Mouse (Mus musculus): ENCODE results near the gene Macrod1. TPM values are rescaled to one million over a fixed set of nuclear protein-coding genes. Genes with fewer than 3 reads are reported as not detected.

The Macrod1 gene
- polyA plus RNA-seq, 1 experiment from 2014 or later: 10.7 TPM

- no peak for ATAC-seq (ENCODE audit: low FRiP score, low TSS enrichment)
- no peaks in the 10 kb centered on the region for H3K9me3 ChIP-seq (ENCODE audit: control insufficient read depth, low read length)
- no peaks in the 10 kb centered on the region for H3K36me3 ChIP-seq (ENCODE audit: control insufficient read depth, insufficient read depth, low read length)
- 26% methylated on average over 9 of the region's 9 CpGs for WGBS
- no peak overlapping the region for H3K9ac ChIP-seq (ENCODE audit: low read depth, low read length)
- H3K4me2 ChIP-seq (replicated peaks; ENCODE audit: low read depth, low read length): no peak overlapping the region
- peaks cover 15% of the 10 kb centered on the region; the same call in 1 of the 2 replicates for H3K4me1 ChIP-seq (ENCODE audit: control insufficient read depth, insufficient read depth, low read length)
- H3K4me3 ChIP-seq (ENCODE audit: low read length): no peak overlapping the region
- H3K27me3 ChIP-seq (ENCODE audit: control insufficient read depth, insufficient read depth, low read length): peaks cover 18% of the 10 kb centered on the region; the same call in 1 of the 2 replicates
- H3K27ac ChIP-seq (ENCODE audit: low read depth, low read length): no peak overlapping the region
These were observed 31.9 kb downstream of the Macrod1 start for GRCm38 (mm10) chr19:7088558-7088957.

DNA sequence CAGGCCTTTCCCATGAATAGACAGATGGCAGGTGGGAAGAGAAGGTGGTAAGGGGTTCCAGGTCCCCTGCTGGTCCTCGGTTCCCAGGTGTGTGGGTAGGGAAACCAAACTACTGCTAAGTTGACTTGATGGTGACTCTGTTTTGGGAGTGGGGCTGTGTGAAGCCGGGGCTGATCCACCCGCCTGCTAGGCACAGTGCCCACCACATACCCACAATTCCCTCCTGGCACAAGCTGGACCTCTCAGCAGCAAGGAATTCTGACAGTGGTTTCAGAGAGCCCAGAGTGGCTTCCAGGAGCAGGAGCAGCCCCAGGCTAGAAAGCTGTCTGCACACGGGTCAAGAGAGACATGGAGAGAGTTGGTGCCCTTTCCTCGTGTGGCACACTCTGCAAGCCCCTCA lies 32.4 kb downstream of the Macrod1 start:
- WGBS: 77% methylated on average over 5 of the region's 5 CpGs
- Histone ChIP-seq H3K4me1 (ENCODE audit: control insufficient read depth, insufficient read depth, low read length) (peaks cover 15% of the 10 kb centered on the region; the same call in 1 of the 2 replicates), H3K27ac (ENCODE audit: low read depth, low read length) (no peak overlapping the region), H3K27me3 (ENCODE audit: control insufficient read depth, insufficient read depth, low read length) (peaks cover 18% of the 10 kb centered on the region; the same call in 1 of the 2 replicates), H3K9me3 (ENCODE audit: control insufficient read depth, low read length) (no peaks in the 10 kb centered on the region), H3K4me3 (ENCODE audit: low read length) (no peak overlapping the region), H3K9ac (ENCODE audit: low read depth, low read length) (no peak overlapping the region), H3K36me3 (ENCODE audit: control insufficient read depth, insufficient read depth, low read length) (no peaks in the 10 kb centered on the region), H3K4me2 (replicated peaks; ENCODE audit: low read depth, low read length) (no peak overlapping the region)
- ATAC-seq (ENCODE audit: low FRiP score, low TSS enrichment): no peak

DNA sequence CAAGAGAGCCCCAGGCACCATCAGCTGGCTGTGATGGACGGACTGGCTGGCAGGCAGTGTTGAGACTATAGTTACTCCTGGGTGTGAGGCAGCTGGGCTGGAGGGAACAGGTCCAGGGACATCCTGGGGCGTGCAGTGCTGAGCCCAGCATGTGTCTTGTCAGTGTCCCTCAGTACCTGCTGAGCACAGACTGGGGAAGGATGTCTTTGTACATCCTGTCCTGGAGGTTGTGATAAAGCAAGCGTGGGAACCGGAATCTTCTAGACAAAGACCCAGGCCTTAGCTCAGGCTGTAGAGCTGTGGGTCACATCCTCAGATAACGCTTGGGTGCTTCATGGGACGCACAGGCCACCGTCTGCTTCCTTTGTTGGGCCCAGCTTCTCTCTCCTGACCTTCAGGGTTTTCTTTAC lies 33.2 kb downstream of the Macrod1 start:
- H3K27me3 ChIP-seq (ENCODE audit: control insufficient read depth, insufficient read depth, low read length): peaks cover 18% of the 10 kb centered on the region; the same call in 1 of the 2 replicates
- peaks cover 15% of the 10 kb centered on the region; the same call in 1 of the 2 replicates for H3K4me1 ChIP-seq (ENCODE audit: control insufficient read depth, insufficient read depth, low read length)
- WGBS: 60% methylated on average over 7 of the region's 7 CpGs
- no peak overlapping the region for H3K9ac ChIP-seq (ENCODE audit: low read depth, low read length)
- no peak overlapping the region for H3K27ac ChIP-seq (ENCODE audit: low read depth, low read length)
- ATAC-seq (ENCODE audit: low FRiP score, low TSS enrichment): no peak
- H3K9me3 ChIP-seq (ENCODE audit: control insufficient read depth, low read length): no peaks in the 10 kb centered on the region
- H3K4me3 ChIP-seq (ENCODE audit: low read length): no peak overlapping the region
- no peaks in the 10 kb centered on the region for H3K36me3 ChIP-seq (ENCODE audit: control insufficient read depth, insufficient read depth, low read length)
- H3K4me2 ChIP-seq (replicated peaks; ENCODE audit: low read depth, low read length): no peak overlapping the region

DNA sequence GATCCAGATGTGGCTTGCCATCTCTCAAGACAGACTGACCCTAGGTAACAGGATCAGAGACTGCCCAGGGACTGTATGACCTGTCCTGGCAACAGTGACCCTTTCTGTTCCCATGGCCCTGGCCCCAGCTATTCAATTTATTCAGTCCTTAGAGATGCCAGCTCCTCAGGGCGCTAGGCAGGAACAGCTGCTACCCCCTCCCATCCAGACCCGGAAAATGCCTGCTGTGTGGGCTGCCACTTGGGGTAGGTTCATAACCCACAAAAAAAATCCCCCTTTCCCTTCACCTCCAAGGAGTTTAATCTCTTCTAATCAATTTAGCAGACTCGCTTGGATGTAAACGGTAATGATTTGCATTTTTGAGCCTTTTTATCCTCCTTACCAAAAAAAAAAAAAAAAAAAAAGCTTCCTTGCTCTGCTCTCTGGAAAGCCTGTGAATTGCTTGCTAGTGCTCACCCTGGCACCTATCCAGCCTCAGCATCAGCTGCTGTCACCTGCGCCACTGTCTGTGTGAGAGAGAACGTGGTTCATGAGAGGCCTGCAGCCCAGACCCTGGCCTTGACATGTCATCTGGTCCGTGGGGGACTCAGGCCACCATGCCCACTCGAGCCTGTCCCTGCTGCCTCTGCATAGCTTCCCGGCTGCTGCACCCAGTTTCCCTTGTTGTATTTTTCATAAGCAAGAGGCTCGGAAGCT lies 33.9 kb downstream of the Macrod1 start:
- no peaks in the 10 kb centered on the region for H3K36me3 ChIP-seq (ENCODE audit: control insufficient read depth, insufficient read depth, low read length)
- peaks cover 17% of the 10 kb centered on the region; the same call in 1 of the 2 replicates for H3K27me3 ChIP-seq (ENCODE audit: control insufficient read depth, insufficient read depth, low read length)
- no peaks in the 10 kb centered on the region for H3K9me3 ChIP-seq (ENCODE audit: control insufficient read depth, low read length)
- no peak overlapping the region for H3K9ac ChIP-seq (ENCODE audit: low read depth, low read length)
- H3K4me2 ChIP-seq (replicated peaks; ENCODE audit: low read depth, low read length): no peak overlapping the region
- no peak overlapping the region for H3K4me3 ChIP-seq (ENCODE audit: low read length)
- H3K27ac ChIP-seq (ENCODE audit: low read depth, low read length): no peak overlapping the region
- peaks cover 15% of the 10 kb centered on the region; the same call in 1 of the 2 replicates for H3K4me1 ChIP-seq (ENCODE audit: control insufficient read depth, insufficient read depth, low read length)
- WGBS: 47% methylated on average over 10 of the region's 10 CpGs
- ATAC-seq (ENCODE audit: low FRiP score, low TSS enrichment): no peak

DNA sequence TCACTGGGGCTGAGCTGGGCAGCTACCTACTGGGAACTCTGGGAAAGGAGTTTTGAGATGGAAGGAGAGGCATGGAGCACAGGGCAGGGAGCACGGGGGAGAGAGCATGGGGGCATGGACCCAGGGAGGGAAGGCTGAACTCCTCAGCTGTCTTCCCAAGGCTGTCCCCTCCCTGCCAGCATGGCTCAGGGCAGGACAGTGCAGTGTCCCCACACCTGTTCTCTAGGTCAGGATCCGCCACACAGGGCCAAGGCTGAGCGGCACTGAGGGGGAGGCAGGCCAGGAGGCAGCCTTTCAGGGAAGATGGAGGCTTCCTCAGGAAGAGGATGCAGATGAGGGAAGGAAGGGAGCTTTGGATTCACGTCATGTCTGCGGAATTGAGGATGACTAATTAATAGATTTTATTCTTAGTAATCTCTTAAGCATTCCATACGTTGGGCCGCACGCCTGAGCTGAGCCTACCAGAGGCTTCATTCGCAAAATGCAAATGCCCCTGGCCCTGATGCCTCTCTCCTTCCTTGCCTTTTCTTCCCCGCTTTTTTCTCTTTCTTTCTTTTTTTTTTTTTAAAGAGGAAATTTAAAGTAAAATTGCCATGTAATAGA lies 34.9 kb downstream of the Macrod1 start:
- ATAC-seq (ENCODE audit: low FRiP score, low TSS enrichment): no peak
- H3K27ac ChIP-seq (ENCODE audit: low read depth, low read length): no peak overlapping the region
- no peak overlapping the region for H3K9ac ChIP-seq (ENCODE audit: low read depth, low read length)
- H3K36me3 ChIP-seq (ENCODE audit: control insufficient read depth, insufficient read depth, low read length): no peaks in the 10 kb centered on the region
- H3K9me3 ChIP-seq (ENCODE audit: control insufficient read depth, low read length): no peaks in the 10 kb centered on the region
- WGBS: 68% methylated on average over 10 of the region's 10 CpGs
- no peak overlapping the region for H3K4me3 ChIP-seq (ENCODE audit: low read length)
- peaks cover 10% of the 10 kb centered on the region; the same call in 1 of the 2 replicates for H3K27me3 ChIP-seq (ENCODE audit: control insufficient read depth, insufficient read depth, low read length)
- peaks cover 15% of the 10 kb centered on the region; the same call in 1 of the 2 replicates for H3K4me1 ChIP-seq (ENCODE audit: control insufficient read depth, insufficient read depth, low read length)
- no peak overlapping the region for H3K4me2 ChIP-seq (replicated peaks; ENCODE audit: low read depth, low read length)

GRCm38 (mm10) chr19:7092756-7093155 lies 36.1 kb downstream of the Macrod1 start:
- peaks cover 16% of the 10 kb centered on the region for H3K27me3 ChIP-seq (ENCODE audit: control insufficient read depth, insufficient read depth, low read length)
- H3K36me3 ChIP-seq (ENCODE audit: control insufficient read depth, insufficient read depth, low read length): no peaks in the 10 kb centered on the region
- no peak overlapping the region for H3K4me2 ChIP-seq (replicated peaks; ENCODE audit: low read depth, low read length)
- H3K4me3 ChIP-seq (ENCODE audit: low read length): no peak overlapping the region
- H3K9ac ChIP-seq (ENCODE audit: low read depth, low read length): no peak overlapping the region
- H3K9me3 ChIP-seq (ENCODE audit: control insufficient read depth, low read length): no peaks in the 10 kb centered on the region
- H3K27ac ChIP-seq (ENCODE audit: low read depth, low read length): no peak overlapping the region
- 77% methylated on average over 5 of the region's 5 CpGs for WGBS
- H3K4me1 ChIP-seq (ENCODE audit: control insufficient read depth, insufficient read depth, low read length): peaks cover 15% of the 10 kb centered on the region; the same call in 1 of the 2 replicates
- ATAC-seq (ENCODE audit: low FRiP score, low TSS enrichment): no peak

GRCm38 (mm10) chr19:7099620-7100155 lies 43.1 kb downstream of the Macrod1 start:
- no peak for ATAC-seq (ENCODE audit: low FRiP score, low TSS enrichment)

GRCm38 (mm10) chr19:7102039-7102438 lies 45.4 kb downstream of the Macrod1 start:
- no peak overlapping the region for H3K27ac ChIP-seq (ENCODE audit: low read depth, low read length)
- no peak overlapping the region for H3K4me2 ChIP-seq (replicated peaks; ENCODE audit: low read depth, low read length)
- no peaks in the 10 kb centered on the region for H3K9me3 ChIP-seq (ENCODE audit: control insufficient read depth, low read length)
- peaks cover 40% of the 10 kb centered on the region for H3K4me1 ChIP-seq (ENCODE audit: control insufficient read depth, insufficient read depth, low read length)
- peaks cover 9% of the 10 kb centered on the region; the same call in 1 of the 2 replicates for H3K27me3 ChIP-seq (ENCODE audit: control insufficient read depth, insufficient read depth, low read length)
- no peak overlapping the region for H3K9ac ChIP-seq (ENCODE audit: low read depth, low read length)
- H3K36me3 ChIP-seq (ENCODE audit: control insufficient read depth, insufficient read depth, low read length): no peaks in the 10 kb centered on the region
- no peak overlapping the region for H3K4me3 ChIP-seq (ENCODE audit: low read length)
- no peak for ATAC-seq (ENCODE audit: low FRiP score, low TSS enrichment)
- WGBS: 82% methylated on average over 10 of the region's 10 CpGs

More at GRCm38 (mm10) chr19:7099620-7100155, 43.1 kb downstream of the Macrod1 start:
- Histone ChIP-seq H3K9me3 (ENCODE audit: control insufficient read depth, low read length) (no peaks in the 10 kb centered on the region), H3K4me3 (ENCODE audit: low read length) (no peak overlapping the region), H3K4me2 (replicated peaks; ENCODE audit: low read depth, low read length) (no peak overlapping the region), H3K4me1 (ENCODE audit: control insufficient read depth, insufficient read depth, low read length) (peaks cover 22% of the 10 kb centered on the region), H3K27me3 (ENCODE audit: control insufficient read depth, insufficient read depth, low read length) (peaks cover 12% of the 10 kb centered on the region; the same call in 1 of the 2 replicates), H3K36me3 (ENCODE audit: control insufficient read depth, insufficient read depth, low read length) (no peaks in the 10 kb centered on the region), H3K9ac (ENCODE audit: low read depth, low read length) (no peak overlapping the region), H3K27ac (ENCODE audit: low read depth, low read length) (no peak overlapping the region)
- 43% methylated on average over 3 of the region's 3 CpGs for WGBS

Measured in kidney, embryonic 14.5 days (tissue).